ENCODE assay signal across 9 mouse cellular contexts in the genomic region with DNA sequence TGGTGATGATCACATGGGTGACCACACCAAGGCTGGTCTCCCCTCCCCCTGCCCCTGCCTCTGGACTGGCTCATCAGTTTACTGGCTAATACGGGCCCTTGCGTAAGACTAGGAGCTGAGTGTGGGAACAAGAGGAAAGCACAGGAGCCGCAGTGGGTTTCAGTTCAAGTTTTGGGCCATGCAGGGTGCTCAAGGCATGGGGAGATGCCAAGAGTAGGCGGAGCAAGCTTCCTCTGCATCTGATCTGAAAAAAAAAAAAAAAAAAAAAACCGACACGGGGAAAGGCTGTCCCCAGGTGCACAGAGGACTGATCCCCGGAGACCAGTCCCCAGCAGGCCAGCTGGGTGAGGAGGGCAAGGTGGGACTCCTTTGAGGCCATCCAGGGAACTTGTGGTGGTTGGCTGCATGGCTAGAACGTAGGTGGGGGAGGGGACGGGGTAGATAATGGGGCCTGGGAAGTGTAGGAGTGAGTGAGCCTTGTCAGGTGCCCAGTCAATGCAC.
A peak's percentile ranks its signal among the peaks of the same experiment; 100 is the strongest.
DNase-seq lines count a peak whose midpoint lies in the region; ATAC-seq and TF ChIP-seq lines count a peak whose summit lies in the region.
"Had no signal": no experiment of that assay in that cellular context is flagged by ENCODE, and none has a peak within 500 bp of the region (broad histone marks: within the 10 kb centered on the region; RNA-seq: fewer than 3 reads in every experiment).

No protein-coding gene starts in this region.

- no peak overlapping the region for H3K9ac ChIP-seq in heart, embryonic 11.5 days (ENCODE audit: low read depth, low read length)
- no peak overlapping the region for H3K9ac ChIP-seq in stomach, postnatal 0 days (ENCODE audit: low read length)
- no peak overlapping the region for H3K9ac ChIP-seq in hindbrain, embryonic 16.5 days (ENCODE audit: low read depth, low read length)

- H3K4me2 ChIP-seq in heart, embryonic 11.5 days: peak overlapping the region; percentile 6; the same call in 1 of the 2 replicates
- H3K4me2 ChIP-seq in stomach, postnatal 0 days (replicated peaks; ENCODE audit: low read depth): no peak overlapping the region
- no peak overlapping the region for H3K4me2 ChIP-seq in hindbrain, embryonic 16.5 days (ENCODE audit: low read length)

- peak; percentile 40 for DNase-seq in adrenal gland, postnatal 14 days
- DNase-seq in adrenal gland, postnatal 10 days: no peak
- peak; percentile 88 for DNase-seq in A20 (ENCODE audit: low read depth, low spot score)
- DNase-seq in stomach, postnatal 0 days (ENCODE audit: low spot score): no peak
- no peak for DNase-seq in cerebellum, postnatal 25 days

- no peaks in the 10 kb centered on the region for H3K36me3 ChIP-seq in heart, embryonic 11.5 days (ENCODE audit: control insufficient read depth, insufficient read depth, low read length)
- H3K36me3 ChIP-seq in macrophage (ENCODE audit: inconsistent target): no peaks in the 10 kb centered on the region
- H3K36me3 ChIP-seq in stomach, postnatal 0 days (ENCODE audit: control insufficient read depth, insufficient read depth, low read length): no peaks in the 10 kb centered on the region
- H3K36me3 ChIP-seq in hindbrain, embryonic 16.5 days (ENCODE audit: control insufficient read depth, insufficient read depth, low read length): no peaks in the 10 kb centered on the region
- H3K36me3 ChIP-seq: forebrain, embryonic 10.5 days had no signal

- H3K27me3 ChIP-seq in heart, embryonic 11.5 days (ENCODE audit: control insufficient read depth, insufficient read depth, low read length): no peaks in the 10 kb centered on the region
- H3K27me3 ChIP-seq in stomach, postnatal 0 days (ENCODE audit: control insufficient read depth, insufficient read depth, low read length): no peaks in the 10 kb centered on the region
- no peaks in the 10 kb centered on the region for H3K27me3 ChIP-seq in hindbrain, embryonic 16.5 days (replicated peaks; ENCODE audit: control insufficient read depth, insufficient read depth, low read length)

- H3K9me3 ChIP-seq in heart, embryonic 11.5 days (replicated peaks; ENCODE audit: control insufficient read depth, low read length): no peaks in the 10 kb centered on the region
- no peaks in the 10 kb centered on the region for H3K9me3 ChIP-seq in stomach, postnatal 0 days (ENCODE audit: control insufficient read depth, low read length)
- no peaks in the 10 kb centered on the region for H3K9me3 ChIP-seq in hindbrain, embryonic 16.5 days (ENCODE audit: control insufficient read depth, low read length)
- H3K9me3 ChIP-seq: forebrain, embryonic 10.5 days had no signal

- no peak for ATAC-seq in heart, embryonic 11.5 days (replicated peaks; ENCODE audit: insufficient number of reproducible peaks, low FRiP score, low TSS enrichment)
- ATAC-seq in stomach, postnatal 0 days (ENCODE audit: low FRiP score, low TSS enrichment): no peak
- no peak for ATAC-seq in hindbrain, embryonic 16.5 days

- peaks cover 11% of the 10 kb centered on the region; the same call in 1 of the 2 replicates for H3K4me1 ChIP-seq in heart, embryonic 11.5 days (ENCODE audit: control insufficient read depth, insufficient read depth, low read length)
- H3K4me1 ChIP-seq in stomach, postnatal 0 days (replicated peaks; ENCODE audit: control insufficient read depth, insufficient read depth): no peaks in the 10 kb centered on the region
- no peaks in the 10 kb centered on the region for H3K4me1 ChIP-seq in hindbrain, embryonic 16.5 days (ENCODE audit: control insufficient read depth, insufficient read depth, low read depth, low read length)
- H3K4me1 ChIP-seq: forebrain, embryonic 10.5 days had no signal

- WGBS in heart, embryonic 11.5 days (ENCODE audit: insufficient replicate concordance): 39% methylated on average over 9 of the region's 9 CpGs
- WGBS in macrophage (ENCODE audit: missing documents): 5% methylated on average over 2 of the region's 9 CpGs
- WGBS in stomach, postnatal 0 days: 56% methylated on average over 8 of the region's 9 CpGs
- 64% methylated on average over 9 of the region's 9 CpGs for WGBS in hindbrain, embryonic 16.5 days

- no peaks in the 10 kb centered on the region for H3K79me2 ChIP-seq in macrophage (ENCODE audit: inconsistent target)

- no peak overlapping the region for H3K4me3 ChIP-seq in heart, embryonic 11.5 days (ENCODE audit: low read depth, low read length)
- no peak overlapping the region for H3K4me3 ChIP-seq in macrophage (ENCODE audit: inconsistent target)
- H3K4me3 ChIP-seq in stomach, postnatal 0 days (ENCODE audit: low read depth, low read length): no peak overlapping the region
- H3K4me3 ChIP-seq in hindbrain, embryonic 16.5 days (ENCODE audit: low read length): no peak overlapping the region
- H3K4me3 ChIP-seq: forebrain, embryonic 10.5 days had no signal

- no peak overlapping the region for H3K27ac ChIP-seq in heart, embryonic 11.5 days (ENCODE audit: low read depth, low read length)
- peak overlapping the region; percentile 24; the same call in 1 of the 2 replicates for H3K27ac ChIP-seq in macrophage
- H3K27ac ChIP-seq in stomach, postnatal 0 days (replicated peaks): no peak overlapping the region
- no peak overlapping the region for H3K27ac ChIP-seq in hindbrain, embryonic 16.5 days (ENCODE audit: low read depth, low read length)
- H3K27ac ChIP-seq: forebrain, embryonic 10.5 days had no signal

- no peak for TF ChIP-seq EP300 in stomach, postnatal 0 days (optimal IDR thresholded peaks at IDR 0.05)

- TF ChIP-seq CTCF in stomach, postnatal 0 days (IDR thresholded peaks at IDR 0.05; ENCODE audit: low read depth): no peak

Comparison
In these comparisons a context has a peak if more than half of its experiments do, and no peak if none do; other contexts are left out.
1. DNase-seq: peak in adrenal gland, postnatal 14 days (single experiment) and A20 (single experiment); none in adrenal gland, postnatal 10 days (single experiment), stomach, postnatal 0 days (single experiment) and cerebellum, postnatal 25 days (0 of 2).